Mouse (Mus musculus) ES-E14 (cell line): Measurements from ENCODE around the gene Tbc1d8. TPM values are rescaled to one million over a fixed set of nuclear protein-coding genes. Genes with fewer than 3 reads are reported as not detected.

Source experiments
- DNase-seq: peaks from one replicate; pipeline ENCODE4 v3.0.0-alpha.2; 2013; ENCODE audit warnings: low read depth, low spot score
- H3K27ac ChIP-seq: 2 replicates; pipeline ENCODE4 v1.5.1; 2012; ENCODE audit warnings: low read depth, mild to moderate bottlenecking, low read length, moderate library complexity, mixed read lengths; ENCODE audit not compliant: poor library complexity, insufficient read depth, severe bottlenecking
- H3K36me3 ChIP-seq: 2 replicates; pipeline ENCODE4 v1.6.1; 2012; ENCODE audit warnings: mild to moderate bottlenecking, low read length, moderate library complexity, mixed read lengths; ENCODE audit not compliant: control insufficient read depth, poor library complexity, insufficient read depth, severe bottlenecking
- H3K4me1 ChIP-seq, 2 experiments: fragments of 150-350 bp in 1 of 2; sonication (generic) in 1 of 2; 2 replicates each; pipeline ENCODE4 v1.6.1; 2012; ENCODE audit warnings: low read length in 2 of 2, mild to moderate bottlenecking in 1 of 2, mixed read lengths in 1 of 2; ENCODE audit not compliant: control insufficient read depth in 2 of 2, insufficient read depth in 2 of 2, poor library complexity in 1 of 2
- H3K4me3 ChIP-seq, 2 experiments: fragments of 150-350 bp in 1 of 2; sonication (generic) in 1 of 2; 2 replicates each; pipeline ENCODE4 v1.5.1; 2012; ENCODE audit warnings: low read length in 2 of 2, low read depth in 1 of 2, mild to moderate bottlenecking in 1 of 2, mixed read lengths in 1 of 2; ENCODE audit not compliant: insufficient read depth in 1 of 2, poor library complexity in 1 of 2, severe bottlenecking in 1 of 2
- H3K9ac ChIP-seq: 2 replicates; pipeline ENCODE4 v1.6.1; 2012; ENCODE audit warnings: low read depth, mild to moderate bottlenecking, low read length, mixed read lengths; ENCODE audit not compliant: poor library complexity, insufficient read depth, severe bottlenecking
- H3K9me3 ChIP-seq: fragments of 150-350 bp; sonication (generic); 2 replicates; pipeline ENCODE4 v1.6.1; 2012; ENCODE audit warnings: low read depth, mild to moderate bottlenecking, low read length; ENCODE audit not compliant: control insufficient read depth, insufficient read depth
- CHD2 ChIP-seq: IDR thresholded peaks from 2 replicates; pipeline ENCODE4 v1.6.1; 2014; ENCODE audit warnings: mild to moderate bottlenecking, low read depth, low read length, inconsistent platforms
- HCFC1 ChIP-seq: IDR thresholded peaks from 2 replicates; pipeline ENCODE4 v1.6.1; 2012; ENCODE audit warnings: low read length, inconsistent platforms, borderline replicate concordance; ENCODE audit not compliant: insufficient read depth
- MAFK ChIP-seq: IDR thresholded peaks from 2 replicates; pipeline ENCODE4 v1.6.1; 2014; ENCODE audit warnings: mild to moderate bottlenecking, low read depth, low read length, inconsistent platforms; ENCODE audit not compliant: insufficient read depth
- ZC3H11A ChIP-seq: IDR thresholded peaks from 2 replicates; pipeline ENCODE4 v1.6.1; 2012; ENCODE audit warnings: low read depth, mild to moderate bottlenecking, inconsistent platforms, low read length, borderline replicate concordance
- ZNF384 ChIP-seq: IDR thresholded peaks from 2 replicates; pipeline ENCODE4 v1.6.1; 2012; ENCODE audit warnings: low read depth, low read length, inconsistent platforms
- in situ Hi-C, 2 experiments: fragments of 600-800 bp; cut with MboI; formaldehyde crosslinking; loops; one replicate each; pipeline ENCODE4 v1.15.1; 2025; ENCODE audit warnings: low sequenced_read_pairs in 2 of 2, inconsistent platforms in 1 of 2; ENCODE audit not compliant: unreplicated experiment in 2 of 2
- total RNA-seq: library from RNA; depleted of rRNA; stranded (reverse); fragments of 300-350 nt; gene quantifications from 2 replicates; pipeline ENCODE4 v1.2.3, GENCODE M21; 2012

Gene Tbc1d8
- total RNA-seq, 1 experiment, result 6.1 TPM

- no peak overlapping the region for H3K27ac ChIP-seq
- no peak for DNase-seq
- H3K4me1 ChIP-seq, result no peaks in the 10 kb centered on the region
- no peak overlapping the region for H3K4me3 ChIP-seq
- no peak for TF ChIP-seq ZNF384
- no peak for TF ChIP-seq CHD2
- no peak for TF ChIP-seq MAFK
- TF ChIP-seq ZC3H11A, result no peak
- TF ChIP-seq HCFC1, result no peak
- no peak overlapping the region for H3K9ac ChIP-seq
- H3K36me3 ChIP-seq, result no peaks in the 10 kb centered on the region
- in situ Hi-C loops, result no loop called here
- no peaks in the 10 kb centered on the region for H3K9me3 ChIP-seq
Observed at GRCm38 (mm10) chr1:39487370-39487769, 8.8 kb upstream of the Tbc1d8 start.

- in situ Hi-C loops, result no loop called here
- Histone ChIP-seq H3K4me1 (0 out of 4 replicates have a peak, but pooled peaks cover 0 to 1% of the 10 kb centered on the region in 2 experiments), H3K4me3 (no peak overlapping the region), H3K9ac (no peak overlapping the region), H3K9me3 (no peaks in the 10 kb centered on the region), H3K27ac (no peak overlapping the region), H3K36me3 (no peaks in the 10 kb centered on the region)
- no peak for DNase-seq
- no peak for TF ChIP-seq ZC3H11A
- no peak for TF ChIP-seq MAFK
- TF ChIP-seq ZNF384, result no peak
- no peak for TF ChIP-seq CHD2
Observed at GRCm38 (mm10) chr1:39482115-39482815, 3.7 kb upstream of the Tbc1d8 start.

GRCm38 (mm10) chr1:39479254-39479653 lies 699 bp upstream of the Tbc1d8 start:
- Histone ChIP-seq H3K4me3 (peak overlapping the region in 1 of 2 experiments; percentile 95; a peak in 1 of 4 replicates), H3K27ac (no peak overlapping the region), H3K9ac (no peak overlapping the region), H3K4me1 (0 out of 4 replicates have a peak, but pooled peaks cover 0 to 1% of the 10 kb centered on the region in 2 experiments), H3K9me3 (no peaks in the 10 kb centered on the region), H3K36me3 (no peaks in the 10 kb centered on the region)
- DNase-seq, result no peak
- in situ Hi-C loops, result no loop called here
- TF ChIP-seq ZNF384 (no peak), HCFC1 (no peak), CHD2 (no peak), MAFK (no peak)

GRCm38 (mm10) chr1:39478896-39479200 lies 293 bp upstream of the Tbc1d8 start:
- Histone ChIP-seq H3K27ac (no peak overlapping the region), H3K9me3 (no peaks in the 10 kb centered on the region), H3K36me3 (no peaks in the 10 kb centered on the region), H3K4me1 (0 out of 4 replicates have a peak, but pooled peaks cover 0 to 1% of the 10 kb centered on the region in 2 experiments), H3K9ac (peak overlapping the region; percentile 63; the same call in 1 of the 2 replicates), H3K4me3 (peak overlapping the region; percentile 95 to 97)
- TF ChIP-seq ZNF384 (no peak), CHD2 (no peak), ZC3H11A (no peak), MAFK (no peak), HCFC1 (no peak)
- in situ Hi-C loops, result no loop called here
- DNase-seq, result no peak
